Mouse (Mus musculus) naive thymus-derived CD4-positive, alpha-beta T cell, adult 5 months (primary cell): ENCODE data around the gene B3glct. TPM values are rescaled to one million over a fixed set of nuclear protein-coding genes. Genes with fewer than 3 reads are reported as not detected.

Experiments used
- polyA plus RNA-seq: library from polyadenylated mRNA; unstranded; fragments of 100-300 nt; shearing (Covaris generic); gene quantifications from one replicate; pipeline ENCODE4 v1.2.1, GENCODE M21; 2017

Gene B3glct
- 3.6 TPM for polyA plus RNA-seq

DNA sequence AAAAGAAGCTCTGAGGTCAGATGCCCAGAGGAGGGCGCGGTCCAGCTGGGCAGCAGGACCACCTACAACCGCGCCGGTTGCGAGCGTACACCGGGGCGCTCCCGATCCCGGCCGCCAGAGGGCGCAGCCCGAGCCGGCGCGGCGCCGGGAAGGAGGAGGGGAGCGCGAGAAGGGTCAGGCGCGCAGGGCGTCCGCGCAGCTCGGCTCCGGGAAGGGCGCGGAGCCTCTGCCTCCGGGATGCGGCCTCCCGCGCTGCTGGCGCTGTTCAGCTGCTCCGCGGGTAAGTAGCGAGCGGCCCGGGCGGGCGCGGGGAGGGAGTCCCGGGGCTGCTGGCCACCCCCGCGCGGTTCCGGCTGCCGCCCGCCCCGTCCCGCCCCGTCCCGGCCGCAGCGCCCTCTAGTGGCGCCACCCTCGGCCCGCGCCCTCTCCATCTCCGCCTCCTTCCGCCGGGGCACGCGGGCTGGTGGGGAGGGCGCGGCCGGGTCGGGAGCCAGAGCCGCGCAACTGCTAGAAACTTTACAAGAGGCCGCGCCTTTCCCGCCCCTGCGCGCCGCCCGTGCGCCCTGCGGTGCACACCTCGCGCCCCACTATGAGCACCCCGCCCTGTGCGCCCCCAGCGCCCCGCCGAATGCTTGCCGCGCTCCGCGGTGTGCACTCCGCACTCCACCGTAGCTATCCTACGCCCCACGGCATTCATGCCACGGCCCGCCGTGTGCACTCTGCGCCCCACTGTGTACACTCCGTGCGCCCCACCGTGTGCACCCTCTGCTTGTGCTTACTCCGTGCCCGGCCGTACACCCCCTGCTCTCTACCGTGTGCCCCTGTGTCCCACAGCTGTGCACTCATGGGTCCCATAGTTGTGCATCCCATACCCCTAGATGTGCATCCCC is at the start of gene B3glct:
B3glct (plus strand) TSS at position 131 of the 890 bp plus-strand sequence.

DNA sequence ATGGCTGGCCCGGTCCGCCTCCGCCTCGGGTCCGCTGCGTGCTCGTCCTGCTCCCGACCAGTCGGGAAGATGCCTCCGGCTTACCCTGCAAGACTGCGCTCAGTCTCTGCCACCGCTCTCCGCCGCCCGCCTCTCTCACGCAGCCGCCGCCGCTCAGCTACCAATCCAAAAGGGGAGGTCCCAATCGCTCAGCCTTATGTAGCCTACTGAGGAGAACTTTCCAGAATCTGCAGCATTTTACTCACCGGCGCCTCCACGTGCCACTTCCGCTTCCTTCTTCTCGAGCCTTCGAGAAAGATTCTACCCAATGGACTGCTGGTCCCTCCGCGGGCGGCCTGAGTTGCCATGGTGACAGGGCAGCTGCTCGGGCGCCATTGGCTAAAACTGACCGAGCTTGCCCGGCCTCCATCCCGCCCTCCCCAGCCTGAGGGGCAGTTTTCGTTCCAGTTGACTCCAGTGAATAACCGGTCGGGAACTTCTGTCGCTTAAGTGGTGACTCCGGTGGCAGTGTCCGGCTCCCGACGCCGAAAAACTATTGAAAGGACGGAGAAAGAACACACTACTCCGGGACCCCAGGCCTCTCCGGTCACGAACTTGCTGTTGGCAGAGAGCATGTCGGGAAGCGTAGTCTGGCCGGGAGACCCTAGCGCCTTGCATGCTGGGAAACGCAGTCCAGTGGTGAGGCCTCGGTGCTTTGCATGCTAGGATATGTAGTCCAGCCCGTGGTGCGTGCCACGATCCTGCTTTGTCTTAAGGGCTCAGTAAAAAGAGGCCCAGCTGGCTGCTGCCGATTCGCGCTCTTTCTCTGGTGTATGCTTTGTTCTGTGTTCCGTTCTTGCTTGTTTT is 41.7 kb upstream of the B3glct start, which contains the start of gene Hsph1:
Hsph1 (minus strand) TSS at position 302 of the 846 bp plus-strand sequence.

Other genes starting within 250 kb of the B3glct start
- gene Tex26, start 238.6 kb upstream of the B3glct start, polyA plus RNA-seq = not detected
- not detected for gene Wdr95, start 149.6 kb upstream of the B3glct start, polyA plus RNA-seq
- 124 TPM for gene Hsph1, start 41.9 kb upstream of the B3glct start, polyA plus RNA-seq